Mouse (Mus musculus): ENCODE data around the gene Sbno2. TPM values are rescaled to one million over a fixed set of nuclear protein-coding genes. Genes with fewer than 3 reads are reported as not detected.

Gene Sbno2
- polyA plus RNA-seq, 1 experiment, result 44.6 TPM

DNA sequence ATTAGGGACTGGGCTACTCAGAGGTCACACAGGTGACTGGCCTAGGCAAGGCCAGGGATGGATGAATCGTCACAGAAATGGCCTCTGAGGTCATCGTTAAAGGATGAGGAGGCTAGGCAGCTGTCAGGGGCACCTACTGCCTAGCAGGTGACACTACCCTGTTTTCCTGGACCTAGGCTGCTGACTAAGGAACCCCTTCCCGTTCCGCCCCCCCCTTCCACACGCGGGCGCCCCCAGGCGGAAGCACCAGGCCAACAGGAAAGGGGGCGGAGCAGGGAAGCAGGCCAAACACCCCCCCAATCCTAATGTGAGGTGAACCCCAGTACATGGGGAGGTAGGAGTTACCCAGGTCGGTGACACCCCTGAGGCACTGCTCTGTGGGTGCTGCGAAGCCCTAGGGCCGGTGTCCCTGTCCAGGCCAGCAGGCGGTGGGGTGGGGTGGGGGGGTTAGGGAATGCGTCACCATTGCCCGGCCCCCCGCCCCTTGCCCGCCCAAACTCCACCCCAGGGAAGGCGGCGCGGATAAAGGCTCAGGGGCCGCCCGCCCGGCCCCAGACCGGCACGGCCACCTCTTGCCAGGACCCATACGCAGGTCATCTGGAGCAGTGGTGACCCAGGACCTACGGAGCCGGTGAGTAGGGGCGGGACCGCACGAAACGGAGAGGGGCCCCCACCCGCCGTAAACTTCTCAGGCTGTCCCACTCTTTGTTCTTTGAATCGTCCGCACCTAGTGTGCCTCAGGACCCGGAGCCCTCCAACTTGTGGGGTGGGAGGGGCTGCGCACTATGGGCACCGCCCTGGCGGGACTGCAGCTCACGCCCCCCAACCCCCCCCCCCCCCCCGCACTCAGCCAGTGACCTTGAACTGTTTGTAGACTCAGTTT lies 42.6 kb upstream of the Sbno2 start, which contains the start of gene Midn:
TSS of gene Midn (plus strand) at position 554 of the 883 bp plus-strand sequence.
- Histone ChIP-seq H3K27me3 (ENCODE audit: control insufficient read depth, insufficient read depth, insufficient read length) (no peaks in the 10 kb centered on the region), H3K4me3 (peak within 1 kb of the TSS; percentile 100), H3K36me3 (ENCODE audit: control insufficient read depth, insufficient read depth) (peaks cover 32% of the 10 kb centered on the region), H3ac (ENCODE audit: control insufficient read depth, insufficient read length) (peak within 1 kb of the TSS; percentile 69), H3K79me2 (ENCODE audit: control insufficient read depth, insufficient read depth) (peaks cover 58% of the 10 kb centered on the region), H3K4me2 (ENCODE audit: low read depth) (peak within 1 kb of the TSS; percentile 54)
- TF ChIP-seq MYOG (IDR thresholded peaks at IDR 0.05; ENCODE audit: control insufficient read depth in 1 of 3, insufficient read depth in 1 of 3, insufficient read length in 2 of 3, low read depth in 2 of 3) (peak in 2 of 3 experiments; percentile 8 to 85), USF1 (IDR thresholded peaks at IDR 0.05; ENCODE audit: low read depth) (no peak), POLR2A (IDR thresholded peaks at IDR 0.05; ENCODE audit: insufficient read length, low read depth) (peak; percentile 99), TCF12 (IDR thresholded peaks at IDR 0.05; ENCODE audit: insufficient read depth, poor library complexity, severe bottlenecking) (no peak), SRF (IDR thresholded peaks at IDR 0.05; ENCODE audit: control insufficient read depth, insufficient read length, low read depth) (no peak), REST (IDR thresholded peaks at IDR 0.05; ENCODE audit: insufficient read depth, insufficient read length) (no peak), MAX (IDR thresholded peaks at IDR 0.05; ENCODE audit: low read depth) (no peak), E2F4 (IDR thresholded peaks at IDR 0.05; ENCODE audit: insufficient read depth) (no peak), POLR2AphosphoS2 (IDR thresholded peaks at IDR 0.05; ENCODE audit: insufficient read length, low read depth) (peak; percentile 95), TCF3 (IDR thresholded peaks at IDR 0.05; ENCODE audit: insufficient read length, low read depth) (no peak), MYOD1 (IDR thresholded peaks at IDR 0.05; ENCODE audit: control insufficient read depth in 1 of 3, insufficient read length in 2 of 3, low read depth in 2 of 3) (peak in 2 of 3 experiments; percentile 56 to 93)

DNA sequence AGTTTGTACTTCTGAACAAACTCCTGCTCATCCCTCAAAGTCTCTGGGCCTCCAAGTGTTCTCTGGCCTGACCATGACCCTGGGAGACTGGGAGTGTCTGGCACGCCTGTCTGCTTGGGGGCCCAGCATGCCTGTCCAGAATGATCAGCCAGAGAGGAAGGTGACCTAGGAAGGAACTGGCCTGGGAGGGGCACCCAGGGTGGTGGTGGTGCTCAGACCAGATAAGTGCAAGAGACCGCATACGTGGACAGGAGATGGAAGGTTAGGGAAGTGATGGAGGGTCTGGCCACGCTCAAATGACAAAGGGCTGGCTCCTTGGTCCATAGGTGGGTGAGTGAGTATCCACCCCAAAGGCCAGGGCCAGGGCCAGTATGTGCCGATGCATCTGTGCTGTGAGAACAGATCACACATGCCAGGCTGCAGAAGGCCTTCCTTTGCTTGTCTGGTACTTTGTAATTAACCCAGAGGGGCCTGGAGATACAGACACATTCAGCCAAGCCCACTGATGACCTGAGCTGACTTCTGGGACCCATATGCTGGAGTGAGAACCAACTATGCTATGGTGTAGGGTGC lies 41.9 kb upstream of the Sbno2 start:
- Histone ChIP-seq H3K4me3 (peak overlapping the region; percentile 100), H3K4me2 (ENCODE audit: low read depth) (peak overlapping the region; percentile 54), H3K79me2 (ENCODE audit: control insufficient read depth, insufficient read depth) (peaks cover 58% of the 10 kb centered on the region), H3K36me3 (ENCODE audit: control insufficient read depth, insufficient read depth) (peaks cover 28% of the 10 kb centered on the region), H3K27me3 (ENCODE audit: control insufficient read depth, insufficient read depth, insufficient read length) (no peaks in the 10 kb centered on the region), H3ac (ENCODE audit: control insufficient read depth, insufficient read length) (no peak overlapping the region)
- TF ChIP-seq CEBPB (IDR thresholded peaks at IDR 0.05; ENCODE audit: insufficient read depth, poor library complexity, severe bottlenecking) (no peak), E2F4 (IDR thresholded peaks at IDR 0.05; ENCODE audit: insufficient read depth) (no peak), USF1 (IDR thresholded peaks at IDR 0.05; ENCODE audit: low read depth) (no peak), TCF3 (IDR thresholded peaks at IDR 0.05; ENCODE audit: insufficient read length, low read depth) (no peak), SRF (IDR thresholded peaks at IDR 0.05; ENCODE audit: control insufficient read depth, insufficient read length, low read depth) (no peak), REST (IDR thresholded peaks at IDR 0.05; ENCODE audit: insufficient read depth, insufficient read length) (no peak), TCF12 (IDR thresholded peaks at IDR 0.05; ENCODE audit: insufficient read depth, poor library complexity, severe bottlenecking) (no peak), POLR2AphosphoS2 (IDR thresholded peaks at IDR 0.05; ENCODE audit: insufficient read length, low read depth) (no peak), MYOD1 (IDR thresholded peaks at IDR 0.05; ENCODE audit: control insufficient read depth in 1 of 3, insufficient read length in 2 of 3, low read depth in 2 of 3) (no peak), MAX (IDR thresholded peaks at IDR 0.05; ENCODE audit: low read depth) (no peak), POLR2A (IDR thresholded peaks at IDR 0.05; ENCODE audit: insufficient read length, low read depth) (no peak), MYOG (IDR thresholded peaks at IDR 0.05; ENCODE audit: control insufficient read depth in 1 of 3, insufficient read depth in 1 of 3, insufficient read length in 2 of 3, low read depth in 2 of 3) (no peak)

DNA sequence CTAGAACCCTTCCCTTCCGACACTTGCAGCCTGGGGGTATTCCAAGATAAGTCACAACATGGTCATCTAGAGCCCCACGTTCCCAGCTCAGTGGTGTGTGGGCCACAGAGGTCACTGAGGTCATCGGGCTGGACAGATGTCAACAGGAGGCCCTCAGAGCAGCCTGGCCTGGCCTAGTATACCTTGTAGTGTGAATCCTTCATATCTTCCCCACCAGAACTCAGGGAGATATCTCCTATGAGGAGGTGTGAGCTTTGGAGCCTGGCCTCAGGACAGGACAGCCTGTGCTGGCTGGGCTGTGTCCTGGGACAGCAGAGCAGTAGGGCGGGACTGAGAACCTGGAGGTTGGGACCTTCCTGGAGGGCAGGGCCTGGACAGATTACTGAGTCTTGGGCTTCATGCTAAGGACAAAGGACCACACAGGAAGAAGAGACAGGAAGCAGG lies 41.2 kb upstream of the Sbno2 start:
- Histone ChIP-seq H3K36me3 (ENCODE audit: control insufficient read depth, insufficient read depth) (peaks cover 26% of the 10 kb centered on the region), H3K4me3 (no peak overlapping the region), H3ac (ENCODE audit: control insufficient read depth, insufficient read length) (no peak overlapping the region), H3K79me2 (ENCODE audit: control insufficient read depth, insufficient read depth) (peaks cover 52% of the 10 kb centered on the region), H3K27me3 (ENCODE audit: control insufficient read depth, insufficient read depth, insufficient read length) (no peaks in the 10 kb centered on the region), H3K4me2 (ENCODE audit: low read depth) (peak overlapping the region; percentile 54)
- TF ChIP-seq REST (IDR thresholded peaks at IDR 0.05; ENCODE audit: insufficient read depth, insufficient read length) (no peak), POLR2AphosphoS2 (IDR thresholded peaks at IDR 0.05; ENCODE audit: insufficient read length, low read depth) (peak; percentile 32)

DNA sequence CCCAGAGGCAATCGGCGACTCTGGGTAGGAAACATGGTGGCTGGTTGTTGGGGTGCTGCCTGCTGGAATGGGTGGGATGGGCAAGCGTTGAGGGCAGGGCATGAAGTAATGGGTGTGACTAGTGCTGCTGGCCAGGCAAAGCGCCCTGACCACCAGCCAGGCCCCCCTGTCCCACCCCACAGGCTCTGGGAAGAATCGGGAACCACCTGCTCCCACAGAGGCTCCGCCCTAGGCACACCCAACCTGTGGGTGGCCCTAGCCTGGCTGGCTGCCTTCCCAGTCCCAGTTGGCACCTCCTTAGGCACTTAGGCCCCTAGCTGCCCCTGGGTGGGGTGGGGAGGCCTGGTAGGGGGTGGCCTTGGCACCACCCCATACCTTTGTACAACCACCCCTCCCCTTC lies 40.5 kb upstream of the Sbno2 start:
- Histone ChIP-seq H3K4me3 (peak overlapping the region; percentile 2), H3K4me2 (ENCODE audit: low read depth) (peak overlapping the region; percentile 54), H3K79me2 (ENCODE audit: control insufficient read depth, insufficient read depth) (peaks cover 45% of the 10 kb centered on the region), H3K36me3 (ENCODE audit: control insufficient read depth, insufficient read depth) (peaks cover 19% of the 10 kb centered on the region), H3ac (ENCODE audit: control insufficient read depth, insufficient read length) (no peak overlapping the region), H3K27me3 (ENCODE audit: control insufficient read depth, insufficient read depth, insufficient read length) (no peaks in the 10 kb centered on the region)
- TF ChIP-seq POLR2AphosphoS2 (IDR thresholded peaks at IDR 0.05; ENCODE audit: insufficient read length, low read depth) (peak; percentile 88), MAX (IDR thresholded peaks at IDR 0.05; ENCODE audit: low read depth) (no peak), SRF (IDR thresholded peaks at IDR 0.05; ENCODE audit: control insufficient read depth, insufficient read length, low read depth) (no peak), POLR2A (IDR thresholded peaks at IDR 0.05; ENCODE audit: insufficient read length, low read depth) (peak; percentile 32), MYOD1 (IDR thresholded peaks at IDR 0.05; ENCODE audit: control insufficient read depth in 1 of 3, insufficient read length in 2 of 3, low read depth in 2 of 3) (peak in 2 of 3 experiments; percentile 19 to 86), REST (IDR thresholded peaks at IDR 0.05; ENCODE audit: insufficient read depth, insufficient read length) (no peak), TCF3 (IDR thresholded peaks at IDR 0.05; ENCODE audit: insufficient read length, low read depth) (no peak), MYOG (IDR thresholded peaks at IDR 0.05; ENCODE audit: control insufficient read depth in 1 of 3, insufficient read depth in 1 of 3, insufficient read length in 2 of 3, low read depth in 2 of 3) (peak in 2 of 3 experiments; percentile 83 to 95), USF1 (IDR thresholded peaks at IDR 0.05; ENCODE audit: low read depth) (no peak)
